Mouse (Mus musculus): ENCODE results near the gene Vsig10. TPM values are rescaled to one million over a fixed set of nuclear protein-coding genes. Genes with fewer than 3 reads are reported as not detected.

The Vsig10 gene
- total RNA-seq, 2 experiments from 2014 or later, result 9.7 to 11.7 TPM

- no peak for DNase-seq (ENCODE audit: low spot score in 2 of 2)
Measured at GRCm38 (mm10) chr5:117380199-117380598, 61.3 kb downstream of the Vsig10 start.

GRCm38 (mm10) chr5:117381785-117382184 is 62.9 kb downstream of the Vsig10 start:
- DNase-seq (ENCODE audit: low spot score in 2 of 2), result no peak

GRCm38 (mm10) chr5:117383198-117383597 is 64.3 kb downstream of the Vsig10 start:
- DNase-seq (ENCODE audit: low spot score in 2 of 2), result no peak

GRCm38 (mm10) chr5:117388296-117388751 is 69.4 kb downstream of the Vsig10 start:
- peak in 1 of 2 experiments; percentile 66 for DNase-seq (ENCODE audit: low spot score in 2 of 2)

GRCm38 (mm10) chr5:117388877-117389276 is 70.0 kb downstream of the Vsig10 start, which contains the start of gene Rfc5:
Gene Rfc5, minus strand, starts transcription at chr5:117389047.
- peak; percentile 96 to 98 for DNase-seq (ENCODE audit: low spot score in 2 of 2)

GRCm38 (mm10) chr5:117390895-117391294 is 72.0 kb downstream of the Vsig10 start:
- no peak for DNase-seq (ENCODE audit: low spot score in 2 of 2)

- DNase-seq (ENCODE audit: low spot score in 2 of 2), result no peak
Measured at GRCm38 (mm10) chr5:117395834-117396233, 77.0 kb downstream of the Vsig10 start.

GRCm38 (mm10) chr5:117396596-117397014 is 77.7 kb downstream of the Vsig10 start:
- DNase-seq (ENCODE audit: low spot score in 2 of 2), result no peak

GRCm38 (mm10) chr5:117397371-117397770 is 78.5 kb downstream of the Vsig10 start:
- no peak for DNase-seq (ENCODE audit: low spot score in 2 of 2)

GRCm38 (mm10) chr5:117398007-117398550 is 79.2 kb downstream of the Vsig10 start:
- peak in 1 of 2 experiments; percentile 26 for DNase-seq (ENCODE audit: low spot score in 2 of 2)

- DNase-seq (ENCODE audit: low spot score in 2 of 2), result no peak
Measured at GRCm38 (mm10) chr5:117399281-117399680, 80.4 kb downstream of the Vsig10 start.

- DNase-seq (ENCODE audit: low spot score in 2 of 2), result no peak
Measured at GRCm38 (mm10) chr5:117403609-117404008, 84.7 kb downstream of the Vsig10 start.

Other genes with a start within 250 kb of the Vsig10 start
- 10 to 100 TPM; 52.7 to 54.7 TPM for gene Suds3, start 203.0 kb upstream of the Vsig10 start, total RNA-seq (2021)
- 10 to 100 TPM; 13.7 to 14.7 TPM for gene Taok3, start 199.0 kb upstream of the Vsig10 start, total RNA-seq (2021)
- gene Pebp1, start 31.5 kb upstream of the Vsig10 start, total RNA-seq (2021), result 100 to 1,000 TPM; 301 to 327 TPM
- gene Wsb2, start 38.2 kb downstream of the Vsig10 start, total RNA-seq (2021), result 100 to 1,000 TPM in 1 of 2 experiments, 10 to 100 TPM in 1; 95.9 to 107 TPM
- 10 to 100 TPM; 16.7 to 19.9 TPM for gene Rfc5, start 70.0 kb downstream of the Vsig10 start, total RNA-seq (2021)
- under 1 TPM; 0.22 to 0.23 TPM for gene Ksr2, start 94.9 kb downstream of the Vsig10 start, total RNA-seq (2021)